Mouse (Mus musculus): Measurements from ENCODE around the gene Rimbp3.
"Not testable (repeated sequence)": the region's sequence is repeated elsewhere in the genome, so short reads cannot be mapped to it uniquely, and the experiment has no call there.

DNA sequence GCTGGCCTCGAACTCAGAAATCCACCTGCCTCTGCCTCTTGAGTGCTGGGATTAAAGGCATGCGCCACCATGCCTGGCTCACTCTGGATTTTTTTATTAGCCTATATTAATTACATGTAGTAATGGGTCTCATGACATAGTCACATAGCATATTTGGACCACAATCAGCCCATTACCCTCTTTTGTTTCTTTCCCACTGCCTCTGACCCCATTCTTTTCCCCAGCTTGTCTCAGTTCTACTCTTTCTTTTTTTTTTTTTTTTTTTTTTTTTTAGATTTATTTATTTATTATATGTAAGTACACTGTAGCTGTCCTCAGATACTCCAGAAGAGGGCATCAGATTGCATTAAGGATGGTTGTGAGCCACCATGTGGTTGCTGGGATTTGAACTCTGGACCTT is 23.1 kb downstream of the Rimbp3 start:
- not testable (repeated sequence) for TF ChIP-seq CTCF, EP300 (IDR thresholded peaks at IDR 0.05; ENCODE audit: low read depth)
